Mouse (Mus musculus) kidney, adult 18-20 months (tissue): Measurements from ENCODE around the gene Zfp558.
"Not testable (repeated sequence)": the region's sequence is repeated elsewhere in the genome, so short reads cannot be mapped to it uniquely, and the experiment has no call there.

Source experiments
- DNase-seq: peaks from one replicate; pipeline ENCODE4 v3.0.0; 2021

Zfp558 gene

GRCm38 (mm10) chr9:18478168-18478567 is at the start of gene Zfp558, which contains the start of gene Mbd3l1:
TSS of gene Zfp558 (minus strand) at chr9:18478268.
TSS of gene Mbd3l1 (plus strand) at chr9:18478359.
- DNase-seq: no peak

GRCm38 (mm10) chr9:18508098-18508497 is 30.0 kb upstream of the Zfp558 start:
- DNase-seq: no peak

GRCm38 (mm10) chr9:18473324-18474128 is 4.5 kb downstream of the Zfp558 start:
- peak; percentile 67 for DNase-seq

- no peak for DNase-seq
Observed at GRCm38 (mm10) chr9:18468005-18468404, 10.1 kb downstream of the Zfp558 start.

- DNase-seq: no peak
Observed at GRCm38 (mm10) chr9:18467350-18467749, 10.7 kb downstream of the Zfp558 start.

GRCm38 (mm10) chr9:18456520-18456919 is 21.5 kb downstream of the Zfp558 start:
- DNase-seq: no peak

- DNase-seq: no peak
Observed at GRCm38 (mm10) chr9:18431687-18432086, 46.4 kb downstream of the Zfp558 start.

- no peak for DNase-seq
Observed at GRCm38 (mm10) chr9:18430354-18430753, 47.7 kb downstream of the Zfp558 start, which contains the start of gene Mbd3l2. TSS of gene Mbd3l2 (plus strand) at chr9:18430654.

- DNase-seq: not testable (repeated sequence)
Observed at GRCm38 (mm10) chr9:18412371-18412770, 65.7 kb downstream of the Zfp558 start.
